Mouse (Mus musculus): ENCODE data around the gene Ptger3. TPM values are rescaled to one million over a fixed set of nuclear protein-coding genes. Genes with fewer than 3 reads are reported as not detected.

Gene Ptger3
- polyA plus RNA-seq, 1 experiment, result not detected

DNA sequence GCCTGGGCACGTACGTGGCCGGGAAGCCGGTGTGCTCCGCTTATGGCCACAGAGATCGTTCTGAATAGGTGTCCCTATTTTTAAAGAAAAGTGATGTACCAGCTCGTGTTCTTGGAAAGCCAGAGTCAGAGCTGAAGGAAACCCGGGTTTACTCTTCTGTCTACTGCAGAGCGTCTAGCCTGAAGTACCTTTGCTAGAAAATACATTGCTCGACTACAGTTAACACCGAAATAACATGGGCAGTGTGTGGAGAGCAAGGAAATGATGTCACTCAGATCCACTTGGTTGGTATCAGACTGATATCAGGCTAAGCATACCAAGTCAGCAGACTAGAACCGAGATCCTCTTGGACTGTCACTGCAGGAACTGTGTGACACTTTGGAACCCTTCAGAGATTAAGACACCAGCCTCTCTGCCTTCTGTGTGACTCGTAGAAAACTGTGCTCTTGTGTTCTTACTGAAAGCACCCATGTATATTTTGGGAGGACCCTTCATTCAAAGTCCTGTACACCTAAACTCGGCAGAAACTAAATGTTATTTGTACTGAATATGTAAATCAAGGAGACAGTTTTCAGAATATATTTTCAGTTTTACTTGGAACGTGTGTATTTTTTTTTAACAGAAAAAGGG lies 31.8 kb upstream of the Ptger3 start:
- Histone ChIP-seq H3K36me3 (ENCODE audit: control insufficient read depth, insufficient read depth, low read length) (no peaks in the 10 kb centered on the region), H3K27ac (ENCODE audit: control insufficient read depth, insufficient read depth, low read depth, low read length) (peak overlapping the region; percentile 97), H3K4me3 (ENCODE audit: control insufficient read depth, low read depth, low read length) (peak overlapping the region; percentile 96), H3K27me3 (ENCODE audit: control insufficient read depth, insufficient read depth, low read length) (no peaks in the 10 kb centered on the region), H3K4me1 (ENCODE audit: control insufficient read depth, insufficient read depth, low read length) (no peaks in the 10 kb centered on the region)
- no peak for TF ChIP-seq POLR2A (IDR thresholded peaks at IDR 0.05; ENCODE audit: control insufficient read depth, low read depth, low read length)
- TF ChIP-seq CTCF (IDR thresholded peaks at IDR 0.05; ENCODE audit: control insufficient read depth, insufficient read depth, insufficient replicate concordance, low read depth, low read length), result no peak

DNA sequence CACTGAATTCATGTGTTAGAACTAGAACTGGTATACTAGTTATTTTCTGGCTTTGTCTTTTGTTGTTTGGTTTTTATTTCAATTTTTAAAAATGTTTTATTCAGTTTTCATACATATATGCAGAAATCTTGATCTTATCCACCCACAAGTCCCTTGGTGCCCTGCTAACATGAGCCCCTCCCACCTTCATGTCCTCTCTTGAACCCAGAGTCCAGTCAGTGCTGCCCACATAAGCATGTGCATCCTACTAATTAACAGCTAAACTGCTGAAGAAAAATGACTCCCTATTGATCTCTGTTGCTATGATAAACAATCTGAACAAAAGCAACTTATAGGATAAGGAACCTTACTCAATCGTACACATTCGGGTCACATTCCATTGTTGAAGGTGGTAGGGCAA lies 17.4 kb upstream of the Ptger3 start:
- Histone ChIP-seq H3K4me1 (ENCODE audit: control insufficient read depth, insufficient read depth, low read length) (no peaks in the 10 kb centered on the region), H3K36me3 (ENCODE audit: control insufficient read depth, insufficient read depth, low read length) (peaks cover 3% of the 10 kb centered on the region; the same call in 1 of the 2 replicates)
- TF ChIP-seq POLR2A (IDR thresholded peaks at IDR 0.05; ENCODE audit: control insufficient read depth, low read depth, low read length) (no peak), CTCF (IDR thresholded peaks at IDR 0.05; ENCODE audit: control insufficient read depth, insufficient read depth, insufficient replicate concordance, low read depth, low read length) (no peak)

DNA sequence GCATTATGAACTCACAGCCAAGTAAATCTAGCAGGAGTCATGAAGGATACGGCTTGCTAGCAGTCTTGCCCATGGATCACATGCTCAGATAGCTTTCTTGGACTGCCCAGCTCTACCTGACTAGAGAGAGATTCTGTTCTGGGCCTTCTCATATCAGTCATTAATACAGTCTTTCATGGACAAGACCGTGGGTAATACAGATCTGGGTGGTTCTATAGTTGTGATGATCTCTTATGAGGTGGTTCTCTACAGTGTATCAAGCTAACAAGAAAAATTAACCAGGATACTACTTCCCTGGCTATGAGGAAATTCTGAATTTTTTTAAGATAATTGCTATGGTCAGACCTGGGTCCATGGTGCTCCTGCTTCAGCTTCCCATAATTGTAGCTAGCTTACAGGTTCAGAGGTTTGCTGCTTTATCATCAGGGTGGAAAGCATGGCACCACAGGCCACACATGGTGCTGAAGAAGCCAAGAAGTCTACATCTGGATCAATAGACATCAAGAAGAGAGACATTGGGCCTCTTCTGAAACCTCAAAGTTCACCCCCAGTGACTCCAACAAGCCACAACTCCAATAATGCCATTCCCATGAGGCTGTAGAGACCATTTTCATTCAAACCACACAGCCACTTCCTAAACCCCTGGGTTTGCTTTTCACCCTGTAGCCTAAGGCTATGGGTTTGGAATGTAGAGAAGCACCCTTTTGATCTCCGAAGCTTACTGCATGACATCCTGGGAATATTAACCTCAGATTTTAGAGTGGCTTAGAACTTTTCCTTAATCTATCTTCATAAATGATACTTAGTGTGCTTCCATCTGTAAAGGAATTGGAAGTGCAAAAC lies 16.7 kb upstream of the Ptger3 start:
- TF ChIP-seq CTCF (IDR thresholded peaks at IDR 0.05; ENCODE audit: control insufficient read depth, insufficient read depth, insufficient replicate concordance, low read depth, low read length), result no peak
- TF ChIP-seq POLR2A (IDR thresholded peaks at IDR 0.05; ENCODE audit: control insufficient read depth, low read depth, low read length), result no peak
- peaks cover 3% of the 10 kb centered on the region; the same call in 1 of the 2 replicates for H3K36me3 ChIP-seq (ENCODE audit: control insufficient read depth, insufficient read depth, low read length)
- H3K4me1 ChIP-seq (ENCODE audit: control insufficient read depth, insufficient read depth, low read length), result no peaks in the 10 kb centered on the region
- H3K27ac ChIP-seq (ENCODE audit: control insufficient read depth, insufficient read depth, low read depth, low read length), result no peak overlapping the region
- no peaks in the 10 kb centered on the region for H3K27me3 ChIP-seq (ENCODE audit: control insufficient read depth, insufficient read depth, low read length)
- no peak overlapping the region for H3K4me3 ChIP-seq (ENCODE audit: control insufficient read depth, low read depth, low read length)

More for the DNA sequence above, 17.4 kb upstream of the Ptger3 start:
- no peak overlapping the region for H3K27ac ChIP-seq (ENCODE audit: control insufficient read depth, insufficient read depth, low read depth, low read length)
- no peaks in the 10 kb centered on the region for H3K27me3 ChIP-seq (ENCODE audit: control insufficient read depth, insufficient read depth, low read length)
- H3K4me3 ChIP-seq (ENCODE audit: control insufficient read depth, low read depth, low read length), result no peak overlapping the region

DNA sequence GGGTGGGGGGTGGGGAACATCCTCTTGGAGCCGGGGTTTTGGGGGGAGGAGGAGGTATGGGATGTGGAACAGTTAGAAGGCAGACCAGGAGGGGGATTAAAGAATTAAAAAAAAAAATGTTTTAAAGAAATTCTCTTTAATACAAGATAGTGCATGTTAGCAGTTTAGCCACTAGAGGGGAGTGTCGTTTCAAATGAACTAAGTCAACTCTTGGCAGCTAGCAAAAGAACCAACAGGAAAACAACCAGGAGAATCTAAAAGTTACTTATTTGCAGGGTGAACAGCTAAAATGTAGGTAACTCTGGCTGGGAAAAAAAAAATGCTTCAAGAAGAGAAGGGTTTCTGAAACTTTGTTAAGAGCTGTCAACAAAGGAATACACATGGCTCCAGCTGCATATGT lies 1.5 kb upstream of the Ptger3 start:
- Histone ChIP-seq H3K27me3 (ENCODE audit: control insufficient read depth, insufficient read depth, low read length) (no peaks in the 10 kb centered on the region), H3K4me1 (ENCODE audit: control insufficient read depth, insufficient read depth, low read length) (peaks cover 12% of the 10 kb centered on the region), H3K27ac (ENCODE audit: control insufficient read depth, insufficient read depth, low read depth, low read length) (no peak overlapping the region), H3K36me3 (ENCODE audit: control insufficient read depth, insufficient read depth, low read length) (no peaks in the 10 kb centered on the region), H3K4me3 (ENCODE audit: control insufficient read depth, low read depth, low read length) (no peak overlapping the region)
- TF ChIP-seq POLR2A (IDR thresholded peaks at IDR 0.05; ENCODE audit: control insufficient read depth, low read depth, low read length) (no peak), CTCF (IDR thresholded peaks at IDR 0.05; ENCODE audit: control insufficient read depth, insufficient read depth, insufficient replicate concordance, low read depth, low read length) (no peak)

DNA sequence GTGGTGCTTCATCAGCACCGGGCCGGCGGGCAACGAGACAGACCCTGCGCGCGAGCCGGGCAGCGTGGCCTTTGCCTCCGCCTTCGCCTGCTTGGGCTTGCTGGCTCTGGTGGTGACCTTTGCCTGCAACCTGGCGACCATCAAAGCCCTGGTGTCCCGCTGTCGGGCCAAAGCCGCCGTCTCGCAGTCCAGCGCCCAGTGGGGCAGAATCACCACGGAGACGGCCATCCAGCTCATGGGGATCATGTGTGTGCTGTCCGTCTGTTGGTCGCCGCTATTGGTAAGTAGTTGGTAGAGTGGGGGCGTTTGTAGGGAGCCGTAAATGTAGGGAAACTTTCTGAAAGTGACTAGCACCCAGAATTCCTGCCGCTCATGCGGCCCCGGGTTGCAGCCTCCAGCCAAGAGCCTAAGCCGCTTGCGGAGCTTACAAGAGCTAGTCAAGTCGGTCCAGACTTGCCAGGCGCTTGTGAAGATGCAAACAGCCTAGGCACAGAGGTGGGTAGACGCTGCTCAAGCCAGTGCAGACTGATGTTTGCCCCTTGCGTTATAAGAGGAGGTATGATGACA lies 957 bp downstream of the Ptger3 start:
- Histone ChIP-seq H3K36me3 (ENCODE audit: control insufficient read depth, insufficient read depth, low read length) (no peaks in the 10 kb centered on the region), H3K27ac (ENCODE audit: control insufficient read depth, insufficient read depth, low read depth, low read length) (no peak overlapping the region), H3K4me3 (ENCODE audit: control insufficient read depth, low read depth, low read length) (peak overlapping the region; percentile 32), H3K27me3 (ENCODE audit: control insufficient read depth, insufficient read depth, low read length) (no peaks in the 10 kb centered on the region), H3K4me1 (ENCODE audit: control insufficient read depth, insufficient read depth, low read length) (peaks cover 12% of the 10 kb centered on the region)
- TF ChIP-seq POLR2A (IDR thresholded peaks at IDR 0.05; ENCODE audit: control insufficient read depth, low read depth, low read length), result no peak
- no peak for TF ChIP-seq CTCF (IDR thresholded peaks at IDR 0.05; ENCODE audit: control insufficient read depth, insufficient read depth, insufficient replicate concordance, low read depth, low read length)

DNA sequence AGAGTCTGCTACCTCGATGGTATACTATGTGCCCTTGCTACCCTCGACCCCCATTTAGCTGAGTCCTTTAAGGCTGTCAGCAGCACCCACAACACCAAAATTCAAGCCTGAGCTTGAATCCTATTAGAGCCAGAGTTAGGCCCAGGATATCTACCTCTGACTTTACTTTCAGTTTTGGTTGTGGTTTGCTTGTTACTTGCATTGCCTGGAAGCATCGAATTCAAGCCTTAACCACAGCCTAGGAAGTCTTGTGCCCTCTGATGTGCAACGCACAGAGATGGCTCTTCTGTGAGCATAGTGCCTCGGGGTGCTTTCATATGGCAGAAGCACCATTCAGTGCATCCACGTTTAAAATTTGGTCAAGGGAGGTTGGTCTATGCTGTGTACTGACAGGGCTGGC lies 5.3 kb downstream of the Ptger3 start:
- H3K4me1 ChIP-seq (ENCODE audit: control insufficient read depth, insufficient read depth, low read length), result peaks cover 6% of the 10 kb centered on the region
- no peak overlapping the region for H3K4me3 ChIP-seq (ENCODE audit: control insufficient read depth, low read depth, low read length)
- H3K27ac ChIP-seq (ENCODE audit: control insufficient read depth, insufficient read depth, low read depth, low read length), result no peak overlapping the region
- TF ChIP-seq POLR2A (IDR thresholded peaks at IDR 0.05; ENCODE audit: control insufficient read depth, low read depth, low read length) (no peak), CTCF (IDR thresholded peaks at IDR 0.05; ENCODE audit: control insufficient read depth, insufficient read depth, insufficient replicate concordance, low read depth, low read length) (no peak)
- no peaks in the 10 kb centered on the region for H3K27me3 ChIP-seq (ENCODE audit: control insufficient read depth, insufficient read depth, low read length)
- H3K36me3 ChIP-seq (ENCODE audit: control insufficient read depth, insufficient read depth, low read length), result no peaks in the 10 kb centered on the region

Measured in testis, adult 2 months (tissue).